Mouse (Mus musculus) kidney, postnatal 10 days (tissue): Measurements from ENCODE around the gene Gsk3b.

Source experiments
- DNase-seq: peaks from one replicate; pipeline ENCODE4 v3.0.0; 2021; ENCODE audit warnings: mixed read lengths

Gsk3b gene

GRCm38 (mm10) chr16:38286541-38286940 lies 197.7 kb downstream of the Gsk3b start:
- DNase-seq = peak; percentile 18

GRCm38 (mm10) chr16:38287357-38287756 lies 198.6 kb downstream of the Gsk3b start:
- DNase-seq = no peak

- no peak for DNase-seq
Observed at GRCm38 (mm10) chr16:38287762-38288161, 199.0 kb downstream of the Gsk3b start.

GRCm38 (mm10) chr16:38288851-38289250 lies 200.1 kb downstream of the Gsk3b start:
- DNase-seq = no peak

GRCm38 (mm10) chr16:38290151-38290550 lies 201.3 kb downstream of the Gsk3b start:
- DNase-seq = no peak

- DNase-seq = peak; percentile 46
Observed at GRCm38 (mm10) chr16:38294685-38295348, 206.0 kb downstream of the Gsk3b start, which contains the start of gene Nr1i2. Gene Nr1i2, minus strand, starts transcription at chr16:38294824.

GRCm38 (mm10) chr16:38295349-38295930 lies 206.6 kb downstream of the Gsk3b start:
- DNase-seq = peak; percentile 31
